Mouse (Mus musculus): Measurements from ENCODE around the gene Taok3.

Taok3 gene

GRCm38 (mm10) chr5:117119777-117120488 is at the start of gene Taok3:
Gene Taok3 (plus strand): TSS chr5:117120129.
- DNase-seq: peak; percentile 100

GRCm38 (mm10) chr5:117087718-117088117 is 32.2 kb upstream of the Taok3 start:
- DNase-seq: peak in 1 of 2 experiments; percentile 60

- DNase-seq: no peak
These were observed 30.8 kb upstream of the Taok3 start for GRCm38 (mm10) chr5:117089147-117089546.

GRCm38 (mm10) chr5:117089786-117090185 is 30.1 kb upstream of the Taok3 start:
- no peak for DNase-seq

GRCm38 (mm10) chr5:117094431-117094830 is 25.5 kb upstream of the Taok3 start:
- peak; percentile 78 to 80 for DNase-seq

GRCm38 (mm10) chr5:117096716-117097115 is 23.2 kb upstream of the Taok3 start:
- DNase-seq: peak; percentile 75 to 77

- DNase-seq: no peak
These were observed 20.9 kb upstream of the Taok3 start for GRCm38 (mm10) chr5:117099008-117099407.

GRCm38 (mm10) chr5:117099742-117100141 is 20.2 kb upstream of the Taok3 start:
- DNase-seq: no peak

GRCm38 (mm10) chr5:117103194-117103929 is 16.6 kb upstream of the Taok3 start:
- DNase-seq: peak; percentile 77 to 81

GRCm38 (mm10) chr5:117104329-117104728 is 15.6 kb upstream of the Taok3 start:
- DNase-seq: peak in 1 of 2 experiments; percentile 35

- peak; percentile 57 to 73 for DNase-seq
These were observed 14.2 kb upstream of the Taok3 start for GRCm38 (mm10) chr5:117105761-117106160.

- DNase-seq: no peak
These were observed 11.6 kb upstream of the Taok3 start for GRCm38 (mm10) chr5:117108292-117108691.

GRCm38 (mm10) chr5:117108731-117109130 is 11.2 kb upstream of the Taok3 start:
- DNase-seq: no peak

- DNase-seq: peak in 1 of 2 experiments; percentile 60
These were observed 10.4 kb upstream of the Taok3 start for GRCm38 (mm10) chr5:117109522-117109921.

- peak in 1 of 2 experiments; percentile 63 for DNase-seq
These were observed 8.7 kb upstream of the Taok3 start for GRCm38 (mm10) chr5:117111064-117111773.

GRCm38 (mm10) chr5:117111774-117112112 is 8.2 kb upstream of the Taok3 start:
- no peak for DNase-seq

- DNase-seq: peak; percentile 65 to 80
These were observed 6.6 kb upstream of the Taok3 start for GRCm38 (mm10) chr5:117113330-117113729.

GRCm38 (mm10) chr5:117114581-117115192 is 5.2 kb upstream of the Taok3 start:
- DNase-seq: peak in 1 of 2 experiments; percentile 64

- DNase-seq: peak; percentile 64 to 68
These were observed 4.6 kb upstream of the Taok3 start for GRCm38 (mm10) chr5:117115193-117115767.

GRCm38 (mm10) chr5:117115836-117116366 is 4.0 kb upstream of the Taok3 start, which contains the start of gene Suds3:
Gene Suds3 (minus strand): TSS chr5:117116113.
- peak; percentile 99 to 100 for DNase-seq

GRCm38 (mm10) chr5:117116660-117117059 is 3.3 kb upstream of the Taok3 start:
- no peak for DNase-seq

GRCm38 (mm10) chr5:117117241-117117640 is 2.7 kb upstream of the Taok3 start:
- DNase-seq: no peak

All from cerebellum, postnatal 14 days (tissue).